Mouse (Mus musculus): Measurements from ENCODE around the gene Vmn2r9. TPM values are rescaled to one million over a fixed set of nuclear protein-coding genes. Genes with fewer than 3 reads are reported as not detected.

Gene Vmn2r9
- polyA plus RNA-seq (2014; fragmentation: Illumina TruSeq; extraction: RNeasy Lipid Tissue Mini Kit (QIAGEN cat#74804); ENCODE audit: low read depth, low replicate concordance), result not detected

DNA sequence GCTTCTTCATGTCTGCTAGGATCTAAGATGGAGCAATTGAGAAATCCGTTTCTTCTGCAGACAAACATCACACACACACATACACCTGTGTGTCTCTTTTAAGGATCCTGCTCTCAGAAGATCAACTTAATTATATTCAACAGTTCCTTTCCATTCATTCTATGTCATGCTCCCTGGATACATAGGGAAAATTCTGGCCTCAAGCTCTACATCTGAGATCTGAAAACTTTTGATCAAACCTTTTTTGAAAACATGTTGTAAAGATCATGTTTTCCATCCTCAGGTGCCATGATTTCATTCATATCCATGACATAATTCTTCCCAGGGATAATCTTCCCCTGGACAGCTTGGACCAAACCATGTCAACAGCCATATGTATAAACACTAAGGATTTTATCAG, at the start of gene Vmn2r9:
Gene Vmn2r9, minus strand, starts transcription at position 101 of the 400 bp plus-strand sequence.

DNA sequence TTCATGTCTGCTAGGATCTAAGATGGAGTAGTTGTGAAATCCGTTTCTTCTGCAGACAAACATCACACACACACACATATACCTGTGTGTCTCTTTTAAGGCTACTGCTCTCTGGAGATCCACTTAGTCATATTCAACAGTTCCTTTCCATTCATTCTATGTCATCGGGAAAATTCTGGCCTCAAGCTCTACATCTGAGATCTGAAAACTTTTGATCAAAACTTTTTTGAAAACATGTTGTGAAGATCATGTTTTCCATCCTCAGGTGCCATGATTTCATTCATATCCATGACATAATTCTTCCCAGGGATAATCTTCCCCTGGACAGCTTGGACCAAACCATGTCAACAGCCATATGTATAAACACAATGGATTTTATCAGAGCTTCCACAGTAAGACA, 43.7 kb downstream of the Vmn2r9 start, which contains the start of gene Vmn2r8:
Gene Vmn2r8, minus strand, starts transcription at position 101 of the 400 bp plus-strand sequence.

DNA sequence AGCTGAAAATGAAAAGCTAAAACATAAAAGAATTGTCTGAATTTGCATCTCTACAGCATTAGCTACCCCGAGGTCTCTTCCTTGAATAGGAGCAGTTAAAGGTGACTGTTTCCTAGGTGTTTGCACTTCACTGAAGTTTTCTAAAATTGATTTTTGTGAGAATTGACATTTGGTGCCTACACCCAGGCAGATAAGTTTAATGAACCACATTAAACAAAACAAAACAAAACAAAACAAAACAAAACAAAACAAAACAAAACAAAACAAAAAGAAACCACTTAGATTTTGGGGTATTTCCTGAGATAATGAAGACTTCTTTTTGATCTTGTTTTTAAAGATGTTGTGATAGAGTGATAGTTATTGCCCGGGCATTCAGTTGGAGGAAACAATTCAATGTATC, 57.1 kb downstream of the Vmn2r9 start, which contains the start of gene Tmed11:
Gene Tmed11, minus strand, starts transcription at position 101 of the 400 bp plus-strand sequence.

Other genes with a start within 250 kb of the Vmn2r9 start
- 22.1 TPM for gene Gak, start 222.8 kb downstream of the Vmn2r9 start, polyA plus RNA-seq (2014; fragmentation: Illumina TruSeq; extraction: RNeasy Lipid Tissue Mini Kit (QIAGEN cat#74804); ENCODE audit: low read depth, low replicate concordance)
- gene Tmem175, start 222.8 kb downstream of the Vmn2r9 start, polyA plus RNA-seq (2014; fragmentation: Illumina TruSeq; extraction: RNeasy Lipid Tissue Mini Kit (QIAGEN cat#74804); ENCODE audit: low read depth, low replicate concordance), result 12.9 TPM
- 29.6 TPM for gene Idua, start 192.3 kb downstream of the Vmn2r9 start, polyA plus RNA-seq (2014; fragmentation: Illumina TruSeq; extraction: RNeasy Lipid Tissue Mini Kit (QIAGEN cat#74804); ENCODE audit: low read depth, low replicate concordance)
- gene Dgkq, start 182.9 kb downstream of the Vmn2r9 start, polyA plus RNA-seq (2014; fragmentation: Illumina TruSeq; extraction: RNeasy Lipid Tissue Mini Kit (QIAGEN cat#74804); ENCODE audit: low read depth, low replicate concordance), result 11.9 TPM
- not detected for gene Slc26a1, start 177.0 kb downstream of the Vmn2r9 start, polyA plus RNA-seq (2014; fragmentation: Illumina TruSeq; extraction: RNeasy Lipid Tissue Mini Kit (QIAGEN cat#74804); ENCODE audit: low read depth, low replicate concordance)
- 18.0 TPM for gene Fgfrl1, start 160.2 kb downstream of the Vmn2r9 start, polyA plus RNA-seq (2014; fragmentation: Illumina TruSeq; extraction: RNeasy Lipid Tissue Mini Kit (QIAGEN cat#74804); ENCODE audit: low read depth, low replicate concordance)
- gene Rnf212, start 77.6 kb downstream of the Vmn2r9 start, polyA plus RNA-seq (2014; fragmentation: Illumina TruSeq; extraction: RNeasy Lipid Tissue Mini Kit (QIAGEN cat#74804); ENCODE audit: low read depth, low replicate concordance), result not detected
- gene Tmed11, start 57.2 kb downstream of the Vmn2r9 start, polyA plus RNA-seq (2014; fragmentation: Illumina TruSeq; extraction: RNeasy Lipid Tissue Mini Kit (QIAGEN cat#74804); ENCODE audit: low read depth, low replicate concordance), result not detected
- not detected for gene Vmn2r8, start 43.8 kb downstream of the Vmn2r9 start, polyA plus RNA-seq (2014; fragmentation: Illumina TruSeq; extraction: RNeasy Lipid Tissue Mini Kit (QIAGEN cat#74804); ENCODE audit: low read depth, low replicate concordance)
- gene Vmn2r10, start 153.9 kb upstream of the Vmn2r9 start, polyA plus RNA-seq (2014; fragmentation: Illumina TruSeq; extraction: RNeasy Lipid Tissue Mini Kit (QIAGEN cat#74804); ENCODE audit: low read depth, low replicate concordance), result not detected
- not detected for gene Vmn2r11, start 207.0 kb upstream of the Vmn2r9 start, polyA plus RNA-seq (2014; fragmentation: Illumina TruSeq; extraction: RNeasy Lipid Tissue Mini Kit (QIAGEN cat#74804); ENCODE audit: low read depth, low replicate concordance)
- gene Vmn2r12, start 245.3 kb upstream of the Vmn2r9 start, polyA plus RNA-seq (2014; fragmentation: Illumina TruSeq; extraction: RNeasy Lipid Tissue Mini Kit (QIAGEN cat#74804); ENCODE audit: low read depth, low replicate concordance), result not detected

Data from heart, adult 10 weeks (tissue).